Mouse (Mus musculus): ENCODE data around the gene Mios. TPM values are rescaled to one million over a fixed set of nuclear protein-coding genes. Genes with fewer than 3 reads are reported as not detected.
A peak's percentile ranks its signal among the peaks of the same experiment; 100 is the strongest.

The Mios gene
- polyA plus RNA-seq, 1 experiment from 2014 or later = 26.9 TPM

DNA sequence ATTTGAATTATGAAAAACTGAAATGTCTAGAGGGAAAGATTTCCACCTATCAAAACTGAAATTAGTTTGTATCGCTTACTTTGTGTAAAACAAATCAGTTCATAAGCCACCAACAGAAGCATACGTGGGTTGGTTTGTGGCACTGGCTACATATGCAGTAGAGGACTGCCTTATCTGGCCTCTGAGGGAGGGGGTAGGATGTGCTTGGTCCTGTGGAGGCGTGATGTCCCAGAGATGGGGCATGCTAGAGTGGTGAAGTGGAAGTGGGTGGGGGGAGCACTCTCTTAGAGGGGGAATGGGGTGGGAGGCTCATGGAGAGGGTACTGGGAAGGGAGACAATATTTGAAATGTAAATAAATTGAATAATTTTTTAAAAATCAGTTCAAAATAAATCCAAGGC, 19.1 kb upstream of the Mios start:
- Histone ChIP-seq H3K27me3 (ENCODE audit: control insufficient read depth, insufficient read depth, low read length) (no peaks in the 10 kb centered on the region), H3K4me3 (ENCODE audit: low read depth, low read length) (no peak overlapping the region), H3K9me3 (ENCODE audit: control insufficient read depth, low read length) (no peaks in the 10 kb centered on the region), H3K9ac (ENCODE audit: low read length) (no peak overlapping the region), H3K36me3 (ENCODE audit: control insufficient read depth, insufficient read depth, low read length) (no peaks in the 10 kb centered on the region), H3K27ac (ENCODE audit: low read depth, low read length) (no peak overlapping the region), H3K4me2 (no peak overlapping the region), H3K4me1 (ENCODE audit: control insufficient read depth, insufficient read depth, low read length) (no peaks in the 10 kb centered on the region)
- no peak for ATAC-seq (ENCODE audit: low FRiP score)
- 82% methylated on average over 3 of the region's 3 CpGs for WGBS
- no peak for DNase-seq (ENCODE audit: low spot score, missing footprints)

DNA sequence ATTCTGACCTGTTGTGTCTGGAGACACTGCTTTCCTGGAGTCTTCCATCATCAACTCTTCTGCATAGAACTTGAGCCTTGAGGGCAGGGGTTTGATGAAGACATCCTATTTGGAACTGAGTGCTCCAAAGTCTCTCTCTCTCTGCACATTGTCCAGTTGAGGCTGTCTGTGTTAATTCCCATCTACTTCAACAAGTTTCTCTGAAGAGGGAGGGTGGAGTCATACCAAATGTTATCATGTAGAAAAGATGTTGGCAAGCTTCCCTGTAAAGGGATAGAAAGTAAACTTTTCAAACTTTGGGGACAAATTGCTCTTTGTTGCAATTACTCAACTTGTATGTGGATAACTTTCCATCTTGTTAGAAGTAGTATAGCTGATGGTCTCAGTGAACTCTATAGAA, 16.5 kb upstream of the Mios start, which contains the start of gene Col28a1:
Gene Col28a1 (minus strand): TSS at position 101 of the 400 bp plus-strand sequence.
- no peaks in the 10 kb centered on the region; the same call in 1 of the 2 replicates for H3K9me3 ChIP-seq (ENCODE audit: control insufficient read depth, low read length)
- H3K4me2 ChIP-seq = no peak within 1 kb of the TSS
- no peak for ATAC-seq (ENCODE audit: low FRiP score)
- no peak within 1 kb of the TSS for H3K4me3 ChIP-seq (ENCODE audit: low read depth, low read length)
- no peak for DNase-seq (ENCODE audit: low spot score, missing footprints)
- H3K36me3 ChIP-seq (ENCODE audit: control insufficient read depth, insufficient read depth, low read length) = no peaks in the 10 kb centered on the region
- H3K4me1 ChIP-seq (ENCODE audit: control insufficient read depth, insufficient read depth, low read length) = no peaks in the 10 kb centered on the region
- H3K9ac ChIP-seq (ENCODE audit: low read length) = no peak within 1 kb of the TSS
- H3K27me3 ChIP-seq (ENCODE audit: control insufficient read depth, insufficient read depth, low read length) = no peaks in the 10 kb centered on the region
- H3K27ac ChIP-seq (ENCODE audit: low read depth, low read length) = no peak within 1 kb of the TSS

DNA sequence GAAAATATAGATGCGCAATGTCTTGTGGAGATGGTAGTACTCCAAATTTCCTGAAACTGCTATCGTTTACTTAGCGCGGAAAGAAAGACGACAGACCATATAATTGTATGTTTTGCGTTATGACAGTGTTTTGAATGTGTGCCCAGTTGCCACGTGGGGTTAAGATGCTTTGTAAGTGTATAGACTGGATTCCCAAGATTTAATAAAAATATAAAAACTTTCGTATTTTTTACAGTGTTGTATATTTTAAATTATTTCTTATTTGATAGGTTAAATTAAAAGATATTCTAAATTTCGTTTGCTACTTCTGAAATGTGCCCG, 804 bp downstream of the Mios start:
- Histone ChIP-seq H3K27ac (ENCODE audit: low read depth, low read length) (peak overlapping the region; percentile 82; the same call in 1 of the 2 replicates), H3K27me3 (ENCODE audit: control insufficient read depth, insufficient read depth, low read length) (no peaks in the 10 kb centered on the region), H3K4me1 (ENCODE audit: control insufficient read depth, insufficient read depth, low read length) (peaks cover 7% of the 10 kb centered on the region; the same call in 1 of the 2 replicates), H3K9ac (ENCODE audit: low read length) (peak overlapping the region; percentile 80), H3K36me3 (ENCODE audit: control insufficient read depth, insufficient read depth, low read length) (no peaks in the 10 kb centered on the region; the same call in 1 of the 2 replicates), H3K4me2 (peak overlapping the region; percentile 58), H3K9me3 (ENCODE audit: control insufficient read depth, low read length) (no peaks in the 10 kb centered on the region), H3K4me3 (ENCODE audit: low read depth, low read length) (peak overlapping the region; percentile 64)
- ATAC-seq (ENCODE audit: low FRiP score) = peak; percentile 4; the same call in 1 of the 2 replicates
- DNase-seq (ENCODE audit: low spot score, missing footprints) = no peak
- WGBS = 14% methylated on average over 10 of the region's 10 CpGs

DNA sequence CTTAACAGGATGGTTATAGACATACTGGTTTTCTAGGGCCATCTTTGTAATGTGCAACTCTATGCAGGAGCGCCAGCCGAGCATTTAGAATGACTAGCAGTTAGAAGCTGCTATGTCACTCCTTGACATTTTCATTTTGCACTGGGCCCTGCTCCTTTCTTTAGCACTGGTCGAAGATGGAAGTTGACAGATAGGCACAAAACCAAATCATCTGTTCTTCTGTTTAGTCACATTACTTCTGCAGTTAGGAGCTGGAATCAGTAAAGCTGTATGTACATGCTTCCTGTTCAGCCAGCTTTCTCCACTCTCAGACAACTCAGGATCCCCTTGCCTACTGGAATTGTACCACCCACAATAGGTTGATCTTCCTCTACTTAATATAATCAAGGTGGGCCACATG, 1.6 kb downstream of the Mios start:
- Histone ChIP-seq H3K9ac (ENCODE audit: low read length) (no peak overlapping the region), H3K27me3 (ENCODE audit: control insufficient read depth, insufficient read depth, low read length) (no peaks in the 10 kb centered on the region), H3K4me2 (peak overlapping the region; percentile 58), H3K27ac (ENCODE audit: low read depth, low read length) (no peak overlapping the region), H3K4me1 (ENCODE audit: control insufficient read depth, insufficient read depth, low read length) (peaks cover 7% of the 10 kb centered on the region; the same call in 1 of the 2 replicates), H3K9me3 (ENCODE audit: control insufficient read depth, low read length) (no peaks in the 10 kb centered on the region), H3K36me3 (ENCODE audit: control insufficient read depth, insufficient read depth, low read length) (no peaks in the 10 kb centered on the region; the same call in 1 of the 2 replicates), H3K4me3 (ENCODE audit: low read depth, low read length) (no peak overlapping the region)
- no peak for DNase-seq (ENCODE audit: low spot score, missing footprints)
- no peak for ATAC-seq (ENCODE audit: low FRiP score)
- 92% methylated on average over 3 of the region's 3 CpGs for WGBS

DNA sequence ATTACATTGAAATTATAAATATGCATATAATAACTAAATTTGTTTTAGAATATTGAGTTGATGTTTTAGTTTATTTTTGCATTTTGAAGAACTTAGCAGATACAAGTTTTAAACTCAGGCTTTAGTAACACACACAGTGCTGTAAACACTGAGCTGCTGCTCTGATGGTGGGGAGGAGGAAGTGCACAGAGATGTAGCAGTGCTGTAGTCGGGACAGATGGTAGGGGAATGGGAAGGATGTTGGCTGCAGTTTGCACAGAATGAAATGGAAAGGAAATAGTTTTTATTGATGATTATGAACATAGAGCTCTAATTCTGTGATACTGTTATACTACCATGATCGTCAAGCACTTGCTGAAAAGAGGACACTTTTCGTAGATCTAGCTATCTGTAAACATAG, 18.0 kb downstream of the Mios start:
- ATAC-seq (ENCODE audit: low FRiP score) = no peak
- Histone ChIP-seq H3K4me2 (no peak overlapping the region), H3K36me3 (ENCODE audit: control insufficient read depth, insufficient read depth, low read length) (no peaks in the 10 kb centered on the region; the same call in 1 of the 2 replicates), H3K27ac (ENCODE audit: low read depth, low read length) (no peak overlapping the region), H3K4me1 (ENCODE audit: control insufficient read depth, insufficient read depth, low read length) (no peaks in the 10 kb centered on the region), H3K9ac (ENCODE audit: low read length) (no peak overlapping the region), H3K9me3 (ENCODE audit: control insufficient read depth, low read length) (no peaks in the 10 kb centered on the region), H3K27me3 (ENCODE audit: control insufficient read depth, insufficient read depth, low read length) (no peaks in the 10 kb centered on the region), H3K4me3 (ENCODE audit: low read depth, low read length) (no peak overlapping the region)
- WGBS = 88% methylated on average over 3 of the region's 3 CpGs
- DNase-seq (ENCODE audit: low spot score, missing footprints) = no peak

DNA sequence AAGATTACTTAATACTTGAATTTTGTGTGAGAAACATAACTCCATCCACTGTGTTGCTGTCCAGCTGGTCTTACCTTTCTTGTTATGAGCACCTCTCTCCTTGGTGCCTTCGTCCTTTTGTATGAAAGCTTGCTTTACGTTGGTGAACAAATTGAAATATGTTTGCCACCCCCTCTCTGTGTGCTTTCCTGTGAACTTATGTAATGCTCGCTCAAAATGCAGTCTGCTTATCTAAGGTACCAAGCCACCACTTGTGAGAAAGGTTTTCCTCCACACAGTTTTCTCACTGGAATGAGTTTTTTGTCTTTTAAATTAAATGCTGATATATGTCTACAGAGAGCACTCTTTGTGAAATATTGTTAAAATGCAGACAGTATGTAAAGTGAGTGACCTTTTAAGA, 19.6 kb downstream of the Mios start:
- no peak for ATAC-seq (ENCODE audit: low FRiP score)
- H3K27ac ChIP-seq (ENCODE audit: low read depth, low read length) = no peak overlapping the region
- no peaks in the 10 kb centered on the region for H3K36me3 ChIP-seq (ENCODE audit: control insufficient read depth, insufficient read depth, low read length)

DNA sequence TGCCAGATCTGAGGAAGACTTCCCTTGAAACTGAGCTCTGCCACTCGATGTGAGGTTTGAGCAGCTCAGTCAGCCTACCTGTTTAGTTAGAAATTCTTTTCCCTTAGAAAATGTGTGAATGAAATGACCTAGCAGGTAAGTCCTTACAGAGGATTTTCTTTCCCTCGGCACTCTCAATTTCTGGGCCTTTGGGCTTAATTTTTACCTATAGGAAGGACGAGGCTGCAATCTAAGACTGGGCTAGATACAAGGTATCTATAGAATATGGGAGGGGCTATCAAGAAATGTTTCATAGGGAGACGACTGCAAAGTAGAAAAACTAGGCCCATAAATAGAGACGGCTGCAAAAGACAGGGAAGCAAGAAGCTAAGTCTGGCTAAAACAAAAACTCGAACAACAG, 49.3 kb downstream of the Mios start:
- no peaks in the 10 kb centered on the region for H3K9me3 ChIP-seq (ENCODE audit: control insufficient read depth, low read length)
- peaks cover 7% of the 10 kb centered on the region for H3K4me1 ChIP-seq (ENCODE audit: control insufficient read depth, insufficient read depth, low read length)
- peak overlapping the region; percentile 72 for H3K9ac ChIP-seq (ENCODE audit: low read length)
- ATAC-seq (ENCODE audit: low FRiP score) (no peak), DNase-seq (ENCODE audit: low spot score, missing footprints) (no peak)
- no peaks in the 10 kb centered on the region for H3K27me3 ChIP-seq (ENCODE audit: control insufficient read depth, insufficient read depth, low read length)
- H3K4me3 ChIP-seq (ENCODE audit: low read depth, low read length) = peak overlapping the region; percentile 80
- no peaks in the 10 kb centered on the region for H3K36me3 ChIP-seq (ENCODE audit: control insufficient read depth, insufficient read depth, low read length)
- H3K4me2 ChIP-seq = peak overlapping the region; percentile 81
- no peak overlapping the region for H3K27ac ChIP-seq (ENCODE audit: low read depth, low read length)
- WGBS = 13% methylated on average over 6 of the region's 6 CpGs

More for the DNA sequence above, 19.6 kb downstream of the Mios start:
- DNase-seq (ENCODE audit: low spot score, missing footprints) = no peak
- Histone ChIP-seq H3K4me2 (no peak overlapping the region), H3K9ac (ENCODE audit: low read length) (no peak overlapping the region), H3K4me3 (ENCODE audit: low read depth, low read length) (no peak overlapping the region), H3K4me1 (ENCODE audit: control insufficient read depth, insufficient read depth, low read length) (no peaks in the 10 kb centered on the region), H3K27me3 (ENCODE audit: control insufficient read depth, insufficient read depth, low read length) (no peaks in the 10 kb centered on the region), H3K9me3 (ENCODE audit: control insufficient read depth, low read length) (no peaks in the 10 kb centered on the region)
- 86% methylated on average over 3 of the region's 3 CpGs for WGBS

DNA sequence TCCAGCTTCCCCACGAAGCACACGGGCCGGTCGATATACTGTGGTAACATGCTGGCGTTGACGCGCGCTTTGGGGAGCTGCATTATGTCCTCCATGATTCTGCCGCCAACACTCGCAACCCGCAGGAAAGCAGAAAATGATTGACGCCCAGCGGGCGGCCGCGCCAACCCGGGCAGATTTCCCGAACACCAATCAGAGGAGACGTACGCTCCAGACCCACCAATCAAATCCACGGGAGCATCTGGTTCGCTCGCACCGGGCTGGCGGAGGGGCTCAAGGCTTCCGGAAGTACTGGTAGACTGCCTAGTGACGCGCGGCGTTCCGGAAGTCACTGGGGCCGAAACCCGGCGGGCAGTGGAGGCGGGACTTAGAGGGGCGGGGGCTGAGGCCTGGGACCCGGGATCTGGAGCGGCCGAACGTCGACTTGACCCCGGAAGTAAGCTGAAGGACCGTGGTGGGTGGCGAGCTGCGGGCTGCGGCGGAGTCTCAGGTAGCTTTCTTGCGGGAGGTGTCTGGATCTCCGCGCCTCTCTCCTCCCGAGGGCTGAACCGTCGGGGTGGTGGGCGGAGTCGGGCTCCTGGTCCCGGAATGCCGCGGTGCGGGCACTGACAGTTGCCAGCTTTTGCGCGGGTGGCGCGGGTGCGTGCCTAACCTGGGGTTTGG, 50.1 kb downstream of the Mios start, which contains the start of the genes Rpa3, Umad1 and Gm45062:
Gene Rpa3 (minus strand): TSS at position 170 of the 663 bp plus-strand sequence.
Gene Umad1 (plus strand): TSS at position 285 of the 663 bp plus-strand sequence.
Gene Gm45062 (plus strand): TSS at position 447 of the 663 bp plus-strand sequence.
- Histone ChIP-seq H3K4me1 (ENCODE audit: control insufficient read depth, insufficient read depth, low read length) (peaks cover 7% of the 10 kb centered on the region), H3K9me3 (ENCODE audit: control insufficient read depth, low read length) (no peaks in the 10 kb centered on the region), H3K36me3 (ENCODE audit: control insufficient read depth, insufficient read depth, low read length) (no peaks in the 10 kb centered on the region), H3K4me3 (ENCODE audit: low read depth, low read length) (peak within 1 kb of the TSS; percentile 80), H3K4me2 (peak within 1 kb of the TSS; percentile 92), H3K27ac (ENCODE audit: low read depth, low read length) (peak within 1 kb of the TSS; percentile 7; the same call in 1 of the 2 replicates), H3K9ac (ENCODE audit: low read length) (peak within 1 kb of the TSS; percentile 74), H3K27me3 (ENCODE audit: control insufficient read depth, insufficient read depth, low read length) (no peaks in the 10 kb centered on the region)
- peak; percentile 100 for ATAC-seq (ENCODE audit: low FRiP score)
- under 1% methylated on average over 64 of the region's 64 CpGs for WGBS
- peak; percentile 99 for DNase-seq (ENCODE audit: low spot score, missing footprints)

DNA sequence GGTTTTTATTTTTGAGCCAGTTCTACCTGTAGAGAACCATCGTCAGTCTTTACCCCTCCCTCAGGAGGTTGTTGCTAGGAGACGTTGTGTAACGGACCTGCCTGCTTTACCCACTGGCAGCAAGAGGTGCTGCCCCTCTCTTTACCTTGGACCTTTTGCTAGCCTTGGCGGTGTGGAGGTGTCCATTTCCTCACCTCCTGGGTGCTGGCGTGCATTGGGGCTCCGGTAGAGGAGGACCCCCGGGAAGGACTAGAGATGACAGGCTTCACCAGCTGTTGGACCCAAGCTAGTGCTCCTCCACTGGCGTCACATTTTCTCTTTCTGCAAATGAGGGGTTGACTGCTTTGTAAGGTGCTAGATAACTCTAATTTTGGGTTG, 50.6 kb downstream of the Mios start:
- Histone ChIP-seq H3K4me2 (peak overlapping the region; percentile 92), H3K27ac (ENCODE audit: low read depth, low read length) (no peak overlapping the region), H3K9me3 (ENCODE audit: control insufficient read depth, low read length) (no peaks in the 10 kb centered on the region), H3K9ac (ENCODE audit: low read length) (peak overlapping the region; percentile 74), H3K4me3 (ENCODE audit: low read depth, low read length) (peak overlapping the region; percentile 80), H3K4me1 (ENCODE audit: control insufficient read depth, insufficient read depth, low read length) (peaks cover 7% of the 10 kb centered on the region), H3K27me3 (ENCODE audit: control insufficient read depth, insufficient read depth, low read length) (no peaks in the 10 kb centered on the region), H3K36me3 (ENCODE audit: control insufficient read depth, insufficient read depth, low read length) (no peaks in the 10 kb centered on the region)
- under 1% methylated on average over 8 of the region's 8 CpGs for WGBS
- ATAC-seq (ENCODE audit: low FRiP score) = no peak
- DNase-seq (ENCODE audit: low spot score, missing footprints) = no peak
